Mouse (Mus musculus) intestine, embryonic 16.5 days (tissue): ENCODE data around the gene Il17f. TPM values are rescaled to one million over a fixed set of nuclear protein-coding genes. Genes with fewer than 3 reads are reported as not detected.
A peak's percentile ranks its signal among the peaks of the same experiment; 100 is the strongest.
"Not testable (repeated sequence)": the region's sequence is repeated elsewhere in the genome, so short reads cannot be mapped to it uniquely, and the experiment has no call there.

Experiments used
- ATAC-seq: fragments of 200-750 bp; cut with Nextera tagmentation; 2 replicates; pipeline ENCODE4 v1.8.0; 2017; ENCODE audit warnings: moderate TSS enrichment, moderate library complexity
- H3K27ac ChIP-seq: fragments of 300-500 bp; sonication (generic); 2 replicates; pipeline ENCODE4 v1.5.1; 2014; ENCODE audit warnings: mild to moderate bottlenecking, low read length
- H3K27me3 ChIP-seq: fragments of 300-500 bp; sonication (generic); replicated peaks from 2 replicates; pipeline ENCODE4 v1.6.1; 2014; ENCODE audit warnings: low read length, control low read depth, mixed read lengths; ENCODE audit not compliant: control insufficient read depth, insufficient read depth
- H3K36me3 ChIP-seq: fragments of 300-500 bp; sonication (generic); 2 replicates; pipeline ENCODE4 v1.6.1; 2014; ENCODE audit warnings: low read length, control low read depth; ENCODE audit not compliant: control insufficient read depth, insufficient read depth
- H3K4me1 ChIP-seq: fragments of 300-500 bp; sonication (generic); 2 replicates; pipeline ENCODE4 v1.6.1; 2014; ENCODE audit warnings: low read length, control low read depth, mixed read lengths; ENCODE audit not compliant: control insufficient read depth, insufficient read depth
- H3K4me2 ChIP-seq: fragments of 300-500 bp; sonication (generic); 2 replicates; pipeline ENCODE4 v1.6.1; 2014; ENCODE audit warnings: low read depth, low read length, control low read depth
- H3K4me3 ChIP-seq: fragments of 300-500 bp; sonication (generic); 2 replicates; pipeline ENCODE4 v1.5.1; 2014; ENCODE audit warnings: mild to moderate bottlenecking, low read length
- H3K9ac ChIP-seq: fragments of 300-500 bp; sonication (generic); 2 replicates; pipeline ENCODE4 v1.6.1; 2014; ENCODE audit warnings: low read depth, low read length
- H3K9me3 ChIP-seq: fragments of 300-500 bp; sonication (generic); 2 replicates; pipeline ENCODE4 v1.6.1; 2016; ENCODE audit warnings: low read length, control low read depth; ENCODE audit not compliant: control insufficient read depth
- WGBS: fragments of 180-500 bp; shearing (Covaris S2); extraction: QIAGEN DNeasy Blood & Tissue Kit; methylation state at CpG from one replicate; pipeline ENCODE4 v1.1.7; 2014; 5-methylcytosine and 5-hydroxymethylcytosine counted together
- polyA plus RNA-seq: library from polyadenylated mRNA; unstranded; fragments of >200 nt; fragmentation: Nextera tagmentation; extraction: Ambion mirVana; gene quantifications from 2 replicates; pipeline ENCODE4 v1.2.1, GENCODE M21; 2015

Il17f gene
- polyA plus RNA-seq: not detected in 2 replicates

- not testable (repeated sequence) for H3K9ac ChIP-seq, H3K4me3 ChIP-seq, H3K27ac ChIP-seq, ATAC-seq, H3K9me3 ChIP-seq, H3K27me3 ChIP-seq, H3K4me2 ChIP-seq, H3K36me3 ChIP-seq, H3K4me1 ChIP-seq
- 73% methylated on average over 1 of the region's 1 CpGs for WGBS
These were observed at the start of gene Il17f for GRCm38 (mm10) chr1:20790517-20790916. Gene Il17f, minus strand, starts transcription at chr1:20790617.

- no peak overlapping the region for H3K9ac ChIP-seq
- no peaks in the 10 kb centered on the region for H3K36me3 ChIP-seq
- 73% methylated on average over 3 of the region's 3 CpGs for WGBS
- H3K9me3 ChIP-seq: no peaks in the 10 kb centered on the region
- H3K4me2 ChIP-seq: no peak overlapping the region
- H3K27me3 ChIP-seq: no peaks in the 10 kb centered on the region
- no peak overlapping the region for H3K4me3 ChIP-seq
- no peak overlapping the region for H3K27ac ChIP-seq
- H3K4me1 ChIP-seq: no peaks in the 10 kb centered on the region
- ATAC-seq: no peak
These were observed 49.5 kb upstream of the Il17f start for GRCm38 (mm10) chr1:20839911-20840310.

GRCm38 (mm10) chr1:20836551-20837125 is 46.2 kb upstream of the Il17f start:
- Histone ChIP-seq H3K4me1 (no peaks in the 10 kb centered on the region), H3K4me2 (no peak overlapping the region), H3K4me3 (no peak overlapping the region), H3K27ac (no peak overlapping the region), H3K27me3 (no peaks in the 10 kb centered on the region), H3K9ac (no peak overlapping the region), H3K36me3 (no peaks in the 10 kb centered on the region), H3K9me3 (no peaks in the 10 kb centered on the region)
- WGBS: 74% methylated on average over 3 of the region's 3 CpGs
- ATAC-seq: no peak

- Histone ChIP-seq H3K4me3 (no peak overlapping the region), H3K4me1 (no peaks in the 10 kb centered on the region), H3K27ac (no peak overlapping the region), H3K9me3 (no peaks in the 10 kb centered on the region), H3K27me3 (no peaks in the 10 kb centered on the region), H3K4me2 (no peak overlapping the region), H3K36me3 (no peaks in the 10 kb centered on the region), H3K9ac (no peak overlapping the region)
- WGBS: 78% methylated on average over 3 of the region's 4 CpGs
- no peak for ATAC-seq
These were observed 42.7 kb upstream of the Il17f start for GRCm38 (mm10) chr1:20833141-20833511.

GRCm38 (mm10) chr1:20832473-20833140 is 42.2 kb upstream of the Il17f start:
- ATAC-seq: peak; percentile 56
- no peak overlapping the region for H3K9ac ChIP-seq
- no peaks in the 10 kb centered on the region for H3K36me3 ChIP-seq
- H3K4me2 ChIP-seq: no peak overlapping the region
- H3K4me1 ChIP-seq: no peaks in the 10 kb centered on the region
- H3K27me3 ChIP-seq: no peaks in the 10 kb centered on the region
- 72% methylated on average over 5 of the region's 5 CpGs for WGBS
- H3K27ac ChIP-seq: no peak overlapping the region
- no peaks in the 10 kb centered on the region for H3K9me3 ChIP-seq
- no peak overlapping the region for H3K4me3 ChIP-seq

GRCm38 (mm10) chr1:20830546-20830945 is 40.1 kb upstream of the Il17f start:
- 81% methylated on average over 1 of the region's 1 CpGs for WGBS
- Histone ChIP-seq H3K9ac (no peak overlapping the region), H3K4me2 (no peak overlapping the region), H3K4me1 (no peaks in the 10 kb centered on the region), H3K9me3 (no peaks in the 10 kb centered on the region), H3K4me3 (no peak overlapping the region), H3K27ac (no peak overlapping the region), H3K36me3 (no peaks in the 10 kb centered on the region), H3K27me3 (no peaks in the 10 kb centered on the region)
- ATAC-seq: no peak

- Histone ChIP-seq H3K27me3 (no peaks in the 10 kb centered on the region), H3K4me2 (no peak overlapping the region), H3K36me3 (no peaks in the 10 kb centered on the region), H3K9ac (no peak overlapping the region), H3K4me3 (no peak overlapping the region), H3K9me3 (no peaks in the 10 kb centered on the region), H3K4me1 (no peaks in the 10 kb centered on the region), H3K27ac (no peak overlapping the region)
- WGBS: 82% methylated on average over 2 of the region's 2 CpGs
- no peak for ATAC-seq
These were observed 37.6 kb upstream of the Il17f start for GRCm38 (mm10) chr1:20828061-20828460.

- Histone ChIP-seq H3K4me1 (no peaks in the 10 kb centered on the region), H3K9me3 (no peaks in the 10 kb centered on the region), H3K36me3 (no peaks in the 10 kb centered on the region), H3K4me2 (no peak overlapping the region), H3K4me3 (no peak overlapping the region), H3K27me3 (no peaks in the 10 kb centered on the region), H3K27ac (no peak overlapping the region), H3K9ac (no peak overlapping the region)
- no peak for ATAC-seq
These were observed 34.6 kb upstream of the Il17f start for GRCm38 (mm10) chr1:20825036-20825435.

- Histone ChIP-seq H3K4me3 (no peak overlapping the region), H3K9ac (no peak overlapping the region), H3K27me3 (no peaks in the 10 kb centered on the region), H3K4me1 (no peaks in the 10 kb centered on the region), H3K4me2 (no peak overlapping the region), H3K27ac (no peak overlapping the region), H3K9me3 (no peaks in the 10 kb centered on the region), H3K36me3 (no peaks in the 10 kb centered on the region)
- no peak for ATAC-seq
- WGBS: 77% methylated on average over 2 of the region's 2 CpGs
These were observed 33.5 kb upstream of the Il17f start for GRCm38 (mm10) chr1:20823906-20824305.

GRCm38 (mm10) chr1:20823471-20823870 is 33.1 kb upstream of the Il17f start:
- H3K27me3 ChIP-seq: no peaks in the 10 kb centered on the region
- H3K36me3 ChIP-seq: no peaks in the 10 kb centered on the region
- WGBS: 64% methylated on average over 4 of the region's 4 CpGs
- peaks cover 3% of the 10 kb centered on the region for H3K4me1 ChIP-seq
- no peak overlapping the region for H3K4me3 ChIP-seq
- no peak overlapping the region for H3K27ac ChIP-seq
- no peaks in the 10 kb centered on the region for H3K9me3 ChIP-seq
- no peak overlapping the region for H3K4me2 ChIP-seq
- no peak for ATAC-seq
- H3K9ac ChIP-seq: no peak overlapping the region
